Mouse (Mus musculus) limb, embryonic 13.5 days (tissue): ENCODE results near the gene Rab3c. TPM values are rescaled to one million over a fixed set of nuclear protein-coding genes. Genes with fewer than 3 reads are reported as not detected.
A peak's percentile ranks its signal among the peaks of the same experiment; 100 is the strongest.

Experiments
- ATAC-seq: fragments of 200-750 bp; cut with Nextera tagmentation; 2 replicates; pipeline ENCODE4 v1.8.0; 2017; ENCODE audit warnings: low read depth, moderate number of reproducible peaks, moderate TSS enrichment; ENCODE audit not compliant: low FRiP score
- H3K27ac ChIP-seq: fragments of 300-500 bp; sonication (generic); 2 replicates; pipeline ENCODE4 v1.5.1; 2015; ENCODE audit warnings: inconsistent platforms, mild to moderate bottlenecking, moderate library complexity
- H3K27me3 ChIP-seq: fragments of 300-500 bp; sonication (generic); 2 replicates; pipeline ENCODE4 v1.6.1; 2015; ENCODE audit warnings: mild to moderate bottlenecking, inconsistent platforms
- H3K36me3 ChIP-seq: fragments of 300-500 bp; sonication (generic); 2 replicates; pipeline ENCODE4 v1.6.1; 2015; ENCODE audit warnings: inconsistent platforms, mild to moderate bottlenecking, moderate library complexity
- H3K4me1 ChIP-seq: fragments of 300-500 bp; sonication (generic); 2 replicates; pipeline ENCODE4 v1.6.1; 2015; ENCODE audit warnings: inconsistent platforms
- H3K4me2 ChIP-seq: fragments of 300-500 bp; sonication (generic); replicated peaks from 2 replicates; pipeline ENCODE4 v1.6.1; 2015; ENCODE audit warnings: inconsistent platforms, mild to moderate bottlenecking, moderate library complexity
- H3K4me3 ChIP-seq: fragments of 300-500 bp; sonication (generic); 2 replicates; pipeline ENCODE4 v1.5.1; 2015; ENCODE audit warnings: moderate library complexity, mild to moderate bottlenecking, inconsistent platforms
- H3K9ac ChIP-seq: fragments of 300-500 bp; sonication (generic); 2 replicates; pipeline ENCODE4 v1.6.1; 2015; ENCODE audit warnings: mild to moderate bottlenecking, inconsistent platforms
- H3K9me3 ChIP-seq: fragments of 300-500 bp; sonication (generic); 2 replicates; pipeline ENCODE4 v1.6.1; 2016; ENCODE audit warnings: inconsistent platforms
- whole genome bisulfite sequencing: fragments of 180-500 bp; shearing (Covaris S2); methylation state at CpG from one replicate; pipeline ENCODE4 v1.1.7; 2015; 5-methylcytosine and 5-hydroxymethylcytosine counted together
- polyA plus RNA-seq: library from polyadenylated mRNA; unstranded; fragments of >200 nt; fragmentation: Nextera tagmentation; extraction: Ambion mirVana; gene quantifications from 2 replicates; pipeline ENCODE4 v1.2.1, GENCODE M21; 2015

The Rab3c gene
- polyA plus RNA-seq, 1 experiment from 2014 or later, result 0.87 TPM

- WGBS, result 33% methylated on average over 21 of the region's 21 CpGs
- no peak overlapping the region for H3K27ac ChIP-seq
- H3K4me2 ChIP-seq, result 0 out of 2 replicates have a peak overlapping the region, but pooled peaks have one; percentile 25
- ATAC-seq, result no peak
- H3K4me3 ChIP-seq, result no peak overlapping the region
- no peaks in the 10 kb centered on the region for H3K36me3 ChIP-seq
- H3K4me1 ChIP-seq, result no peaks in the 10 kb centered on the region
- peaks cover 7% of the 10 kb centered on the region for H3K27me3 ChIP-seq
- no peaks in the 10 kb centered on the region for H3K9me3 ChIP-seq
- H3K9ac ChIP-seq, result no peak overlapping the region
These were observed 274.6 kb downstream of the Rab3c start for GRCm38 (mm10) chr13:110006106-110006781.

Other genes with a start within 250 kb of the Rab3c start
- gene Gapt, start 76.2 kb upstream of the Rab3c start, polyA plus RNA-seq, result 0.11 and 0.15 TPM in 2 replicates
- 180 and 193 TPM in 2 replicates for gene Plk2, start 114.0 kb upstream of the Rab3c start, polyA plus RNA-seq